Mouse (Mus musculus): ENCODE measurements around the gene Man1b1. TPM values are rescaled to one million over a fixed set of nuclear protein-coding genes. Genes with fewer than 3 reads are reported as not detected.

The Man1b1 gene
- total RNA-seq (2014; rRNA removed) (52.6 and 67.9 TPM in 2 replicates), polyA plus RNA-seq (2015; fragmentation: Nextera tagmentation; extraction: Ambion mirVana) (46.7 and 49.7 TPM in 2 replicates)

GRCm38 (mm10) chr2:25332286-25333160, at the start of gene Man1b1:
Gene Man1b1, plus strand, starts transcription at chr2:25332338.
- under 1% methylated on average over 78 of the region's 78 CpGs for WGBS
- peak within 1 kb of the TSS; percentile 97 for H3K4me2 ChIP-seq (ENCODE audit: low read depth, low read length)

GRCm38 (mm10) chr2:25285551-25285950, 46.6 kb upstream of the Man1b1 start:
- H3K4me1 ChIP-seq (ENCODE audit: insufficient read depth, low read length): peaks cover 26% of the 10 kb centered on the region; the same call in 1 of the 2 replicates
- no peak overlapping the region for H3K9ac ChIP-seq (replicated peaks; ENCODE audit: low read length)
- H3K4me3 ChIP-seq (ENCODE audit: low read length): no peak overlapping the region
- H3K9me3 ChIP-seq (ENCODE audit: low read length): no peaks in the 10 kb centered on the region
- no peak overlapping the region for H3K4me2 ChIP-seq (ENCODE audit: low read depth, low read length)
- DNase-seq (ENCODE audit: low spot score): no peak
- no peak overlapping the region; the same call in 1 of the 2 replicates for H3K27ac ChIP-seq
- H3K36me3 ChIP-seq (ENCODE audit: insufficient read depth, low read length): peaks cover 39% of the 10 kb centered on the region
- no peak for TF ChIP-seq CTCF (IDR thresholded peaks at IDR 0.05; ENCODE audit: low read depth)
- ATAC-seq: no peak
- WGBS: 88% methylated on average over 2 of the region's 2 CpGs
- H3K27me3 ChIP-seq (ENCODE audit: insufficient read depth, low read length): no peaks in the 10 kb centered on the region

More at GRCm38 (mm10) chr2:25332286-25333160, at the start of gene Man1b1:
- peaks cover 33% of the 10 kb centered on the region for H3K36me3 ChIP-seq (ENCODE audit: insufficient read depth, low read length)
- DNase-seq (ENCODE audit: low spot score) (peak; percentile 100), ATAC-seq (peak; percentile 99)
- peak; percentile 45; the same call in 1 of the 2 replicates for TF ChIP-seq CTCF (IDR thresholded peaks at IDR 0.05; ENCODE audit: low read depth)
- H3K9ac ChIP-seq (replicated peaks; ENCODE audit: low read length): peak within 1 kb of the TSS; percentile 93
- H3K4me3 ChIP-seq (ENCODE audit: low read length): peak within 1 kb of the TSS; percentile 95
- peak within 1 kb of the TSS; percentile 90 for H3K27ac ChIP-seq
- H3K27me3 ChIP-seq (ENCODE audit: insufficient read depth, low read length): no peaks in the 10 kb centered on the region
- H3K4me1 ChIP-seq (ENCODE audit: insufficient read depth, low read length): peaks cover 13% of the 10 kb centered on the region
- H3K9me3 ChIP-seq (ENCODE audit: low read length): no peaks in the 10 kb centered on the region

GRCm38 (mm10) chr2:25286314-25286713, 45.8 kb upstream of the Man1b1 start:
- H3K27ac ChIP-seq: no peak overlapping the region; the same call in 1 of the 2 replicates
- no peak overlapping the region for H3K4me2 ChIP-seq (ENCODE audit: low read depth, low read length)
- H3K4me1 ChIP-seq (ENCODE audit: insufficient read depth, low read length): peaks cover 32% of the 10 kb centered on the region; the same call in 1 of the 2 replicates
- H3K9me3 ChIP-seq (ENCODE audit: low read length): no peaks in the 10 kb centered on the region
- DNase-seq (ENCODE audit: low spot score) (no peak), ATAC-seq (no peak)
- H3K36me3 ChIP-seq (ENCODE audit: insufficient read depth, low read length): peaks cover 32% of the 10 kb centered on the region
- no peaks in the 10 kb centered on the region for H3K27me3 ChIP-seq (ENCODE audit: insufficient read depth, low read length)
- H3K9ac ChIP-seq (replicated peaks; ENCODE audit: low read length): no peak overlapping the region
- 72% methylated on average over 1 of the region's 1 CpGs for WGBS
- H3K4me3 ChIP-seq (ENCODE audit: low read length): no peak overlapping the region
- no peak for TF ChIP-seq CTCF (IDR thresholded peaks at IDR 0.05; ENCODE audit: low read depth)

GRCm38 (mm10) chr2:25286837-25287636, 45.1 kb upstream of the Man1b1 start:
- 42% methylated on average over 7 of the region's 7 CpGs for WGBS
- Histone ChIP-seq H3K9ac (replicated peaks; ENCODE audit: low read length) (no peak overlapping the region), H3K4me2 (ENCODE audit: low read depth, low read length) (no peak overlapping the region), H3K4me3 (ENCODE audit: low read length) (no peak overlapping the region), H3K36me3 (ENCODE audit: insufficient read depth, low read length) (peaks cover 28% of the 10 kb centered on the region), H3K27ac (no peak overlapping the region), H3K9me3 (ENCODE audit: low read length) (no peaks in the 10 kb centered on the region), H3K27me3 (ENCODE audit: insufficient read depth, low read length) (0 out of 2 replicates have a peak, but pooled peaks cover 6% of the 10 kb centered on the region), H3K4me1 (ENCODE audit: insufficient read depth, low read length) (peaks cover 32% of the 10 kb centered on the region; the same call in 1 of the 2 replicates)
- ATAC-seq: no peak; the same call in 1 of the 2 replicates
- TF ChIP-seq CTCF (IDR thresholded peaks at IDR 0.05; ENCODE audit: low read depth): no peak
- no peak for DNase-seq (ENCODE audit: low spot score)

GRCm38 (mm10) chr2:25287927-25288649, 44.0 kb upstream of the Man1b1 start, which contains the start of gene Tmem210:
Gene Tmem210, plus strand, starts transcription at chr2:25288145.
- no peak for TF ChIP-seq CTCF (IDR thresholded peaks at IDR 0.05; ENCODE audit: low read depth)
- WGBS: 64% methylated on average over 6 of the region's 6 CpGs
- Histone ChIP-seq H3K9ac (replicated peaks; ENCODE audit: low read length) (no peak within 1 kb of the TSS), H3K27me3 (ENCODE audit: insufficient read depth, low read length) (peaks cover 16% of the 10 kb centered on the region; the same call in 1 of the 2 replicates), H3K27ac (no peak within 1 kb of the TSS), H3K36me3 (ENCODE audit: insufficient read depth, low read length) (peaks cover 18% of the 10 kb centered on the region), H3K4me1 (ENCODE audit: insufficient read depth, low read length) (peaks cover 36% of the 10 kb centered on the region; the same call in 1 of the 2 replicates), H3K4me2 (ENCODE audit: low read depth, low read length) (no peak within 1 kb of the TSS), H3K9me3 (ENCODE audit: low read length) (no peaks in the 10 kb centered on the region), H3K4me3 (ENCODE audit: low read length) (no peak within 1 kb of the TSS)
- ATAC-seq (no peak), DNase-seq (ENCODE audit: low spot score) (no peak)
